Mouse (Mus musculus): ENCODE measurements around the gene Slc25a22.

- TF ChIP-seq CTCF (IDR thresholded peaks at IDR 0.05; ENCODE audit: control insufficient read depth, insufficient read depth, low read length) (no peak), POLR2A (IDR thresholded peaks at IDR 0.05; ENCODE audit: borderline replicate concordance, control insufficient read depth, low read depth, low read length) (no peak)
Observed at GRCm38 (mm10) chr7:141429840-141430584, 7.7 kb downstream of the Slc25a22 start.

Measured in bone marrow, adult 2 months (tissue).